Mouse (Mus musculus): Measurements from ENCODE around the gene Rasgrf1.

GRCm38 (mm10) chr9:89940428-89940827, 30.7 kb downstream of the Rasgrf1 start:
- TF ChIP-seq CTCF (IDR thresholded peaks at IDR 0.05; ENCODE audit: control insufficient read depth, insufficient read depth, low read length) (no peak), POLR2A (IDR thresholded peaks at IDR 0.05; ENCODE audit: borderline replicate concordance, control insufficient read depth, low read depth, low read length) (no peak)

All from bone marrow, adult 2 months (tissue).